In the genomic region with DNA sequence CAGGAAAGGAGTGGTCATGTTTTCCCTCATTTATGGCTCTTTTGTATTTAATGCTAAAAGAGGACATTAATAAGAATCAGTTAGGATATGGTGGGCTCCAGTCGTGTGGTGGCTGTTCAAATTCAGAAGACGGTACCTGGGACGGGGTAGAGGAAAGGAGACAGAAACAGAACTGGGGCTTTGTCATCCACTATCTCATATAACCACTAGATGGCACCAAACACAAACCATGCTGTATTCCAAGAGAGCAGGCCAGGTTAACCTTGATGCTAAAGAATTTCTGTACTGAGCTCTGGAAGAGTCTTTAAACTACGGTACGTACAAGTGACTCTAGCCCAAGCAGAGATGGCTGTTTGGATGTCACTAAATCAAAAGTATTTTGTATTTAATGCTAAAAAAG, we compare ENCODE assay signal across 8 mouse cellular contexts.
DNase-seq lines count a peak whose midpoint lies in the region; ATAC-seq and TF ChIP-seq lines count a peak whose summit lies in the region.

No protein-coding gene starts in this region.

- 8% methylated on average over 5 of the region's 5 CpGs for WGBS in heart, adult 2 months
- WGBS in heart, embryonic 12.5 days, result 40% methylated on average over 5 of the region's 5 CpGs
- 24% methylated on average over 5 of the region's 5 CpGs for WGBS in forebrain, postnatal 0 days

- ATAC-seq in heart, embryonic 12.5 days (ENCODE audit: insufficient number of reproducible peaks, low FRiP score), result no peak
- peak; percentile 68; the same call in 1 of the 2 replicates for ATAC-seq in forebrain, postnatal 0 days

- H3K79me3 ChIP-seq in C2C12 (ENCODE audit: low read depth), result no peaks in the 10 kb centered on the region

- no peak for TF ChIP-seq EP300 in heart, adult 2 months (IDR thresholded peaks at IDR 0.05; ENCODE audit: insufficient read depth, low read depth, low read length)

- H3K27ac ChIP-seq in heart, adult 2 months, result no peak overlapping the region
- H3K27ac ChIP-seq in heart, embryonic 12.5 days (ENCODE audit: poor library complexity, severe bottlenecking), result no peak overlapping the region
- no peak overlapping the region for H3K27ac ChIP-seq in forebrain, postnatal 0 days (ENCODE audit: low read depth, low read length)

- intact Hi-C loops in heart, adult 2 months (cut with DNase I), result loop anchor here (1.0 to 5.0 kb wide), 3 partner anchors 155 to 795 kb away; no protein-coding TSS in a partner anchor

- H3K9me3 ChIP-seq in heart, embryonic 12.5 days (replicated peaks), result no peaks in the 10 kb centered on the region
- H3K9me3 ChIP-seq in forebrain, postnatal 0 days (ENCODE audit: low read length), result no peaks in the 10 kb centered on the region

- no peak overlapping the region for H3K9ac ChIP-seq in heart, adult 2 months (ENCODE audit: low read depth, low read length)
- H3K9ac ChIP-seq in heart, embryonic 12.5 days, result no peak overlapping the region
- H3K9ac ChIP-seq in forebrain, postnatal 0 days, result no peak overlapping the region

- H3K4me1 ChIP-seq in heart, adult 2 months (ENCODE audit: control insufficient read depth, insufficient read depth, low read length), result peaks cover 4% of the 10 kb centered on the region; the same call in 1 of the 2 replicates
- peaks cover 17% of the 10 kb centered on the region for H3K4me1 ChIP-seq in heart, embryonic 12.5 days (replicated peaks)
- H3K4me1 ChIP-seq in forebrain, postnatal 0 days (ENCODE audit: insufficient read depth), result no peaks in the 10 kb centered on the region

- H3K4me2 ChIP-seq in heart, embryonic 12.5 days, result no peak overlapping the region
- no peak overlapping the region for H3K4me2 ChIP-seq in forebrain, postnatal 0 days (ENCODE audit: low read depth)

- TF ChIP-seq CTCF in heart, adult 2 months (IDR thresholded peaks at IDR 0.05), result peak; percentile 95
- peak; percentile 33 for TF ChIP-seq CTCF in C2C12 (IDR thresholded peaks at IDR 0.05; ENCODE audit: control insufficient read depth, insufficient read depth, insufficient read length)
- peak; percentile 86 for TF ChIP-seq CTCF in forebrain, postnatal 0 days (IDR thresholded peaks at IDR 0.05; ENCODE audit: low read depth)

- no peak overlapping the region for H3K4me3 ChIP-seq in heart, adult 2 months
- no peak overlapping the region for H3K4me3 ChIP-seq in heart, embryonic 12.5 days
- no peak overlapping the region for H3K4me3 ChIP-seq in C2C12 (ENCODE audit: insufficient read depth, poor library complexity, severe bottlenecking)
- H3K4me3 ChIP-seq in forebrain, postnatal 0 days (ENCODE audit: low read depth, low read length), result no peak overlapping the region

- no peak for DNase-seq in heart, adult 2 months
- peak; percentile 42 for DNase-seq in adrenal gland, postnatal 14 days
- DNase-seq in forebrain, postnatal 0 days, result peak; percentile 81
- peak; percentile 56 for DNase-seq in kidney, postnatal 14 days
- DNase-seq in naive thymus-derived CD4-positive, alpha-beta T cell, adult 2 months (ENCODE audit: low read depth), result peak; percentile 27
- DNase-seq in testis, postnatal 10 days (ENCODE audit: low spot score), result no peak

- no peaks in the 10 kb centered on the region for H3K36me3 ChIP-seq in heart, adult 2 months (ENCODE audit: control insufficient read depth, insufficient read depth, low read length)
- H3K36me3 ChIP-seq in heart, embryonic 12.5 days, result no peaks in the 10 kb centered on the region
- H3K36me3 ChIP-seq in C2C12 (ENCODE audit: control insufficient read depth, insufficient read depth), result no peaks in the 10 kb centered on the region
- no peaks in the 10 kb centered on the region for H3K36me3 ChIP-seq in forebrain, postnatal 0 days (ENCODE audit: insufficient read depth)

- H3K27me3 ChIP-seq in heart, adult 2 months (ENCODE audit: control insufficient read depth, insufficient read depth, low read length), result no peaks in the 10 kb centered on the region
- H3K27me3 ChIP-seq in heart, embryonic 12.5 days (replicated peaks), result no peaks in the 10 kb centered on the region
- peaks cover 12% of the 10 kb centered on the region for H3K27me3 ChIP-seq in C2C12 (ENCODE audit: control insufficient read depth, insufficient read depth, insufficient read length)
- no peaks in the 10 kb centered on the region for H3K27me3 ChIP-seq in forebrain, postnatal 0 days (ENCODE audit: insufficient read depth, low read length)

- TF ChIP-seq POLR2A in heart, adult 2 months (IDR thresholded peaks at IDR 0.05; ENCODE audit: insufficient read depth, low read depth, low read length), result no peak

- no peaks in the 10 kb centered on the region for H3K79me2 ChIP-seq in heart, adult 2 months (replicated peaks; ENCODE audit: control insufficient read depth, insufficient read depth, low read length)
- no peaks in the 10 kb centered on the region for H3K79me2 ChIP-seq in C2C12 (ENCODE audit: control insufficient read depth, insufficient read depth)

- H3ac ChIP-seq in C2C12 (ENCODE audit: control insufficient read depth, insufficient read length, low read depth), result no peak overlapping the region

TF ChIP-seq in C2C12, 6 proteins besides CTCF, POLR2A, EP300 and RAD21:
- TF ChIP-seq MYOD1 (IDR thresholded peaks at IDR 0.05; ENCODE audit: control insufficient read depth, insufficient read length, low read depth) (no peak), MAX (IDR thresholded peaks at IDR 0.05) (no peak), MYOG (IDR thresholded peaks at IDR 0.05; ENCODE audit: control insufficient read depth, extremely low read depth, insufficient read length) (no peak), USF1 (IDR thresholded peaks at IDR 0.05; ENCODE audit: low read depth) (no peak), CEBPB (IDR thresholded peaks at IDR 0.05; ENCODE audit: low read depth) (no peak)

Comparison
In these comparisons a context has a peak if more than half of its experiments do, and no peak if none do; other contexts are left out.
1. DNase-seq: peak in adrenal gland, postnatal 14 days (single experiment), forebrain, postnatal 0 days (single experiment), kidney, postnatal 14 days (single experiment) and naive thymus-derived CD4-positive, alpha-beta T cell, adult 2 months (single experiment); none in heart, adult 2 months (0 of 2) and testis, postnatal 10 days (single experiment).
2. CTCF ChIP-seq: peak in every context shown above with its lines; median percentile 95 in heart, adult 2 months; 86 in forebrain, postnatal 0 days; 33 in C2C12.